Mouse (Mus musculus): Measurements from ENCODE around the gene Fam81b. TPM values are rescaled to one million over a fixed set of nuclear protein-coding genes. Genes with fewer than 3 reads are reported as not detected.

Gene Fam81b
- polyA plus RNA-seq, 1 experiment from 2014 or later: 2.3 TPM

DNA sequence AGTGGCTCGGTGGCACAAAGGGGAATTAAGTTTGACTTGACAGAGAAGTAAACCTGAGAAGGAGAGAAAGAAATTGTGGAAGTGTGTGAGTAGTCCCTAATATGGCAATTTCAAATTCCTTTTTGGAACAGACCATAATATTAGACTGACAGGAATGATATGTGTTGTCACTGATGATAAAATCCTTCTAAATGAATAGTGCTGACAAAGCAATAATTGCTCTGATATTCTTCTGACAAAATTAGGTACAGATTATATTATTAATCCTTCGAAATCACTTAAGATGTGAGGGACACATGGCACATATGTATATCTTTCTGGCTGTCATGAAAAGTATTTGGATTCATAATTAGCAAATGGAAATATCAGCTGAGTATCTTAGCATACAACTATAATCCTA lies 89.9 kb downstream of the Fam81b start:
- WGBS: 86% methylated on average over 2 of the region's 2 CpGs
- Histone ChIP-seq H3K36me3 (ENCODE audit: control insufficient read depth, insufficient read depth, low read length) (no peaks in the 10 kb centered on the region), H3K27ac (ENCODE audit: low read depth, low read length) (no peak overlapping the region), H3K27me3 (ENCODE audit: control insufficient read depth, insufficient read depth, low read length) (no peaks in the 10 kb centered on the region), H3K9ac (ENCODE audit: low read depth, low read length) (no peak overlapping the region), H3K9me3 (ENCODE audit: control insufficient read depth, low read length) (no peaks in the 10 kb centered on the region), H3K4me1 (replicated peaks; ENCODE audit: control insufficient read depth, insufficient read depth, low read length) (no peaks in the 10 kb centered on the region), H3K4me3 (ENCODE audit: low read depth, low read length) (no peak overlapping the region), H3K4me2 (replicated peaks; ENCODE audit: low read depth, low read length) (no peak overlapping the region)
- ATAC-seq (ENCODE audit: low FRiP score) (0 out of 2 replicates have a peak, but pooled peaks have one; percentile 22), DNase-seq (ENCODE audit: low spot score) (no peak)

DNA sequence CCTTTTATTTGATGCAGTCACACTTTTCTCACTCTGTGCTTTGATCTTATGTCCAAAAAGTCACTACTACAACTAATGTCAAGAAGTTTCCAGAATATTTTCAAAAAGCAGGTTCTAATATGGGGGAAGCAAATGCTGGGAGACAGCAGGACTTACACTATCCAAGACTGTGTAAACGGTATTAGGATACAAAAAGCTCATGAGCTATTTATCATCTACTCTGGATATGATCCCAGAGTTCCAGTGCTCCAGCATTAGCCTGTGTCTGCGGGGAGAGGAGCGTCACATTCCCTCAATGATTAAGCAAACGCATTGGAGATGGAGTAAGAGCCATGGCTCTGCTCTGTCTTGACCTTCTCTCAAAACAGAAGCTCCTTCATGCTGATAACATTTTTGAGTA lies 104.9 kb downstream of the Fam81b start:
- H3K36me3 ChIP-seq (ENCODE audit: control insufficient read depth, insufficient read depth, low read length): no peaks in the 10 kb centered on the region
- H3K9ac ChIP-seq (ENCODE audit: low read depth, low read length): no peak overlapping the region
- DNase-seq (ENCODE audit: low spot score) (no peak), ATAC-seq (ENCODE audit: low FRiP score) (no peak)
- no peak overlapping the region for H3K27ac ChIP-seq (ENCODE audit: low read depth, low read length)
- no peak overlapping the region for H3K4me3 ChIP-seq (ENCODE audit: low read depth, low read length)
- no peak overlapping the region for H3K4me2 ChIP-seq (replicated peaks; ENCODE audit: low read depth, low read length)
- H3K4me1 ChIP-seq (replicated peaks; ENCODE audit: control insufficient read depth, insufficient read depth, low read length): no peaks in the 10 kb centered on the region
- H3K27me3 ChIP-seq (ENCODE audit: control insufficient read depth, insufficient read depth, low read length): no peaks in the 10 kb centered on the region
- H3K9me3 ChIP-seq (ENCODE audit: control insufficient read depth, low read length): no peaks in the 10 kb centered on the region
- WGBS: 95% methylated on average over 4 of the region's 4 CpGs

DNA sequence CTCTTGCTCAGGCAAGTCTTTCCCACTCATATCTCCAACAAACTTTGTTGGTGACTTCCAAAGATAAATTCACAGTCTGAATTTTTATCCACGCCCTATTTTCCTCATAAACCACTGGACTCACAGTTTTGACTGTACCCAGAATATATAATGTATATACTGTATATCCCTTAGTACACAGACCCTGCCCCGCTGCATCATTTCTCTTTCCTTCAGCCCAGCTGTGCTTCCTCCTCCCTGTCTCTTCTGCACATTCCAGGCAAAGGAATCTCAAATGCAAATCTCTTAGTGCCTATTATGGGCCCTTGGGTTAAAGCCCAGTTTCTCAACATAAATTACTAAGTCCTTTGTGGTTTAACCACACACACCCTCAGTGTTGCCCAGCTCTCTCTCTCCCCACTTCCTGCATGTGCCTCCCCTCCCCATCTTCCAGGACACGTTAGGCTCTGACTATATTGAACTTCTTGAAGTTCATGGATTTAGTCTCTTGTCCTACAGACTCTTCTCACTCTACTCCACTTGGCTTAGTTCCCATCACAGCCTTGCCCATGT lies 107.5 kb downstream of the Fam81b start:
- Histone ChIP-seq H3K4me3 (ENCODE audit: low read depth, low read length) (no peak overlapping the region), H3K9me3 (ENCODE audit: control insufficient read depth, low read length) (no peaks in the 10 kb centered on the region), H3K4me2 (replicated peaks; ENCODE audit: low read depth, low read length) (no peak overlapping the region), H3K9ac (ENCODE audit: low read depth, low read length) (no peak overlapping the region), H3K4me1 (replicated peaks; ENCODE audit: control insufficient read depth, insufficient read depth, low read length) (no peaks in the 10 kb centered on the region), H3K27ac (ENCODE audit: low read depth, low read length) (no peak overlapping the region), H3K27me3 (ENCODE audit: control insufficient read depth, insufficient read depth, low read length) (no peaks in the 10 kb centered on the region), H3K36me3 (ENCODE audit: control insufficient read depth, insufficient read depth, low read length) (no peaks in the 10 kb centered on the region)
- WGBS: 91% methylated on average over 3 of the region's 3 CpGs
- DNase-seq (ENCODE audit: low spot score): no peak
- ATAC-seq (ENCODE audit: low FRiP score): no peak

DNA sequence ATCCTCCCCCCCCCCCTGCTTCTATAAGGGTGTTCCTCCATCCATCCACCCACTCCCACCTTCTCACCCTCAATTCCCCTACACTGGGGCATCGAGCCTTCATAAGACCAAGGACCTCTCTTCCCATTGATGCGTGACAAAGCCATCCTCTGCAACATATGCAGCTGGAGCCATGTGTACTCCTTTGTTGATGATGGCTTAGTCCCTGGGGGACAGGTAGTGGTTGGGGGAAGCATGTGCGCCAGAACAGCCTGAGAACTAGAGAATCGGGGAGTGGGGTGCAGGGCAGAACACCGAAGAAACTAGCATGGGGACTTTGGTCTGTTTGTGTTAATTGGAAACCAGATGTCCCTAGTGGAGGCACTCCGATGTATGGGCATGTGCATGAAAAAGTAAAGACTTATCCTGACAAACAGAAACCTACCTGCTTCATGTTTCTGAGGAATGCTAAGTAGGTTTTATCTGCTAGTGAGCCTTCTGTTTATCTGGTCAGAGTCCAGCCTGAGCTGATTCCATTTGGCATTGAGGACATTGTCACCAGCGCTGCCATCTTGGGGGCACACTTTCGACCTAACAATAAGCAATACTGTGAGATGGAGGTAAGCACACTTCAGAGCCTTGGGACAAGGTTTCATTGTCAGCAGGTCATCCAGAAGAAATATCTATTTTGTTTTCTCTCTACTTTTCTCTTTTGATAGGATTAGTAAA lies 109.3 kb downstream of the Fam81b start:
- Histone ChIP-seq H3K36me3 (ENCODE audit: control insufficient read depth, insufficient read depth, low read length) (no peaks in the 10 kb centered on the region), H3K9me3 (ENCODE audit: control insufficient read depth, low read length) (no peaks in the 10 kb centered on the region), H3K4me2 (replicated peaks; ENCODE audit: low read depth, low read length) (no peak overlapping the region), H3K4me1 (replicated peaks; ENCODE audit: control insufficient read depth, insufficient read depth, low read length) (no peaks in the 10 kb centered on the region), H3K27me3 (ENCODE audit: control insufficient read depth, insufficient read depth, low read length) (no peaks in the 10 kb centered on the region), H3K4me3 (ENCODE audit: low read depth, low read length) (no peak overlapping the region), H3K9ac (ENCODE audit: low read depth, low read length) (no peak overlapping the region), H3K27ac (ENCODE audit: low read depth, low read length) (no peak overlapping the region)
- ATAC-seq (ENCODE audit: low FRiP score) (peak; percentile 66; the same call in 1 of the 2 replicates), DNase-seq (ENCODE audit: low spot score) (no peak)
- WGBS: 90% methylated on average over 8 of the region's 8 CpGs

DNA sequence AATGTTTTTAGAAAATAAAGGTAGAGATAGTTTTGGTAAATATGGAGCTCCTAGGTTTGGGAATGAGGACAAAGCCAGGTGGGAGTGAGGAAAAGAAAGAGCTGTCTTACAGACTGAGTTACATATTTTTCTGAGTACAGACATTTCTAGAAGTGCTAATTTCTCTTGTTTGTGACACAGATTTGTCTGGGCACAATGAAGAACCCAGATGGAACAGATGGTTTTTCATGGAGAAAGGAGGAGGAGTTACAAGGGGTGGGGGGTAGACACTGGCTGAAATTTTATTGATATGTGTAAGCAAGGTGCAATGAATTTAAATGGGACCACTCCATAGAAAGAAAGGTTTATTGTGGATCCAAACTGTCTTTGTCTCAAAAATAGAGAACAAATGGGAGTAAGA lies 109.9 kb downstream of the Fam81b start:
- Histone ChIP-seq H3K4me2 (replicated peaks; ENCODE audit: low read depth, low read length) (no peak overlapping the region), H3K27ac (ENCODE audit: low read depth, low read length) (no peak overlapping the region), H3K4me1 (replicated peaks; ENCODE audit: control insufficient read depth, insufficient read depth, low read length) (no peaks in the 10 kb centered on the region), H3K9me3 (ENCODE audit: control insufficient read depth, low read length) (no peaks in the 10 kb centered on the region), H3K4me3 (ENCODE audit: low read depth, low read length) (no peak overlapping the region), H3K9ac (ENCODE audit: low read depth, low read length) (no peak overlapping the region), H3K27me3 (ENCODE audit: control insufficient read depth, insufficient read depth, low read length) (no peaks in the 10 kb centered on the region), H3K36me3 (ENCODE audit: control insufficient read depth, insufficient read depth, low read length) (no peaks in the 10 kb centered on the region)
- DNase-seq (ENCODE audit: low spot score) (no peak), ATAC-seq (ENCODE audit: low FRiP score) (no peak)

DNA sequence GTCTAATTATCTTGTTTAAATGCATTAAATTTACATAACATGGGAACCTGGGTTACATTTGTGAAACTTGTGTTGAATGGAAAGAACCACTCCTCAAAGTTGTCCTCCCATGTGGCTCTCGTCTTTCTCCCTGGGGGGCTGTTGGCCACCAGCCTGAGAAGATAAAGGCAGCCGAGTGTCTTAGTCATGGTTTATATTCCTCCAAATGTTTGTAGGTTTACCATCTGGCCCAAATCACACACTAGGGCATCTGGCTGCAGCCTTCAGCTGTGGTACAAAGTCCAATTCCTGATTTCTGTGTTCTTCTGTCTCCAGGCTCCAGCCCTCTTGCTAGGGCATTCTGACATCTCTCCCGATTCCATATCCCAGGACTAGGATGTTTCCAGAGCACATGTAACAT lies 114.6 kb downstream of the Fam81b start:
- no peak overlapping the region for H3K4me2 ChIP-seq (replicated peaks; ENCODE audit: low read depth, low read length)
- no peak for ATAC-seq (ENCODE audit: low FRiP score)
- no peaks in the 10 kb centered on the region for H3K4me1 ChIP-seq (replicated peaks; ENCODE audit: control insufficient read depth, insufficient read depth, low read length)
- no peak overlapping the region for H3K4me3 ChIP-seq (ENCODE audit: low read depth, low read length)
- H3K9me3 ChIP-seq (ENCODE audit: control insufficient read depth, low read length): no peaks in the 10 kb centered on the region
- 86% methylated on average over 3 of the region's 3 CpGs for WGBS
- no peak overlapping the region for H3K9ac ChIP-seq (ENCODE audit: low read depth, low read length)
- H3K36me3 ChIP-seq (ENCODE audit: control insufficient read depth, insufficient read depth, low read length): no peaks in the 10 kb centered on the region
- DNase-seq (ENCODE audit: low spot score): no peak
- H3K27me3 ChIP-seq (ENCODE audit: control insufficient read depth, insufficient read depth, low read length): no peaks in the 10 kb centered on the region
- H3K27ac ChIP-seq (ENCODE audit: low read depth, low read length): no peak overlapping the region

DNA sequence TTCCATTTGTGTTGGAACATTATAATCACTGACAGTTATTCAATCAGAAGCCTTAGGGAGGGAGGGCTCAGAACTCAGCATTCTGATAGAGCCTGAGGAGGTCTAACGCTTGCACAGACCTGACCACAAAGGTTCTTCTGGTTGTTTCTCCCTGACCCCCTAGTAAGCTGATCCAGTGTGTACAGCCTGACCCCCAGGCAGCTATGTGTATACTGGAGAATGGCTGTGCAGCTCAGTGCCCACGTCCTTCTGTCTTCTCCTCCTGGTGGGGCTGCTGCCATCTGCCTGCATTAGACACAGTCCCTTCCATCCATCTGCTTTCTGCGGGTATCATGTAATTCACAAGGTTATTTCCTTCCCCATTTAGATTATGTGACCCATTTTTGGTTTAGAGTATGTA lies 115.7 kb downstream of the Fam81b start:
- Histone ChIP-seq H3K4me3 (ENCODE audit: low read depth, low read length) (no peak overlapping the region), H3K27ac (ENCODE audit: low read depth, low read length) (no peak overlapping the region), H3K9me3 (ENCODE audit: control insufficient read depth, low read length) (no peaks in the 10 kb centered on the region), H3K9ac (ENCODE audit: low read depth, low read length) (no peak overlapping the region), H3K4me1 (replicated peaks; ENCODE audit: control insufficient read depth, insufficient read depth, low read length) (no peaks in the 10 kb centered on the region), H3K27me3 (ENCODE audit: control insufficient read depth, insufficient read depth, low read length) (no peaks in the 10 kb centered on the region), H3K4me2 (replicated peaks; ENCODE audit: low read depth, low read length) (no peak overlapping the region), H3K36me3 (ENCODE audit: control insufficient read depth, insufficient read depth, low read length) (no peaks in the 10 kb centered on the region)
- peak; percentile 29; the same call in 1 of the 2 replicates for ATAC-seq (ENCODE audit: low FRiP score)
- WGBS: 86% methylated on average over 3 of the region's 3 CpGs
- DNase-seq (ENCODE audit: low spot score): no peak

DNA sequence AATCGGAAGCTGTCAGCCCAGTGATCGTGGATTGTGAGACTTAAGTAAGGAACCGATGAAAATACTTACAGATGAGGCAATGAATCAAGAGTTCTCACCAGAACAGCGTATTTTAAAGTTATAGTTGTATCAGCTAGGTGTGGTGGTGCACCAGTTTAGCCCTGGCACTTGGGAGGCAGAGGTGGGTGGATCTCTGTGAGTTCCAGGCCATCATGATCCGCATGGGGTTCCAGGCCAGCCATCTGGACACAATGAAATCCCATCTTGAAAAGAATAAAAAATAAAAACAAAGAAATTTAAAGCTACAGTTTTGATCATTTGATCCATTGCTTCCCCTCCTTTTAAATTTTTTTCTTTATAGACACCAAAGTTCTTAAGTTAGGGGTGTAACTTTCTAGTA lies 117.2 kb downstream of the Fam81b start:
- ATAC-seq (ENCODE audit: low FRiP score): no peak
- H3K9ac ChIP-seq (ENCODE audit: low read depth, low read length): no peak overlapping the region
- no peak overlapping the region for H3K27ac ChIP-seq (ENCODE audit: low read depth, low read length)
- no peaks in the 10 kb centered on the region for H3K27me3 ChIP-seq (ENCODE audit: control insufficient read depth, insufficient read depth, low read length)
- DNase-seq (ENCODE audit: low spot score): no peak
- H3K4me3 ChIP-seq (ENCODE audit: low read depth, low read length): no peak overlapping the region
- H3K36me3 ChIP-seq (ENCODE audit: control insufficient read depth, insufficient read depth, low read length): no peaks in the 10 kb centered on the region
- H3K4me1 ChIP-seq (replicated peaks; ENCODE audit: control insufficient read depth, insufficient read depth, low read length): no peaks in the 10 kb centered on the region
- H3K9me3 ChIP-seq (ENCODE audit: control insufficient read depth, low read length): no peaks in the 10 kb centered on the region
- WGBS: 96% methylated on average over 5 of the region's 5 CpGs
- no peak overlapping the region for H3K4me2 ChIP-seq (replicated peaks; ENCODE audit: low read depth, low read length)

DNA sequence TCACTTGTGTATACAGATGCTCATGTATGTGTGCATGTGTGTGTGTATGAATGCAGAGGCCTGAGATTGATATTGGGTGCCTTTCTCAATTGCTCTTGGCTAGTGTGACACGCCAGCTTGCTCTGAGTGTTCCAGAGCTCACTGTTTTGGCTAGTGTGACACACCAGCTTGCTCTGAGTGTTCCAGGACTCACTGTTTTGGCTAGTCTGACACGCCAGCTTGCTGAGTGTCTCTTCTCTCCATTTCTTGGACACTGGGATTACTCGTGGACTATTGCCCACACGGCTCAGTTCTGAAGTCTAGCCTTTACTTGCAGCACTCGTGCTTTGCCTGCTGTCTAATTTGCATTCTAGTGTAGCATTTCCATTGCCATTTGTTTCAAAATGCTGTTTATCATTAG lies 126.2 kb downstream of the Fam81b start:
- Histone ChIP-seq H3K4me2 (replicated peaks; ENCODE audit: low read depth, low read length) (no peak overlapping the region), H3K4me3 (ENCODE audit: low read depth, low read length) (no peak overlapping the region), H3K9ac (ENCODE audit: low read depth, low read length) (no peak overlapping the region), H3K36me3 (ENCODE audit: control insufficient read depth, insufficient read depth, low read length) (no peaks in the 10 kb centered on the region), H3K27me3 (ENCODE audit: control insufficient read depth, insufficient read depth, low read length) (no peaks in the 10 kb centered on the region), H3K27ac (ENCODE audit: low read depth, low read length) (no peak overlapping the region), H3K9me3 (ENCODE audit: control insufficient read depth, low read length) (no peaks in the 10 kb centered on the region), H3K4me1 (replicated peaks; ENCODE audit: control insufficient read depth, insufficient read depth, low read length) (no peaks in the 10 kb centered on the region)
- ATAC-seq (ENCODE audit: low FRiP score): no peak
- DNase-seq (ENCODE audit: low spot score): no peak
- WGBS: 94% methylated on average over 5 of the region's 5 CpGs

Data from hindbrain, embryonic 11.5 days (tissue).